Mouse (Mus musculus) MEL (cell line): ENCODE results near the gene Gm49673. TPM values are rescaled to one million over a fixed set of nuclear protein-coding genes. Genes with fewer than 3 reads are reported as not detected.
"Not testable (repeated sequence)": the region's sequence is repeated elsewhere in the genome, so short reads cannot be mapped to it uniquely, and the experiment has no call there.

Source experiments
- DNase-seq: peaks from one replicate; pipeline ENCODE4 v3.0.0; 2011; ENCODE audit warnings: low read depth, low spot score
- H3K27ac ChIP-seq: 2 replicates; pipeline ENCODE4 v1.5.1; 2012; ENCODE audit warnings: low read depth, mild to moderate bottlenecking, control low read depth, low read length, moderate library complexity; ENCODE audit not compliant: control insufficient read depth
- H3K27me3 ChIP-seq, 2 experiments: fragments of 150-350 bp in 1 of 2; sonication (generic) in 1 of 2; 2 replicates each; pipeline ENCODE4 v1.6.1; 2012; ENCODE audit warnings: low read length in 2 of 2, mild to moderate bottlenecking in 2 of 2, improper control_type of control experiment in 1 of 2, moderate library complexity in 1 of 2; ENCODE audit not compliant: insufficient read depth in 2 of 2, control insufficient read depth in 1 of 2
- H3K36me3 ChIP-seq, 2 experiments: 2 replicates each; pipeline ENCODE4 v1.6.1; 2012 to 2014; ENCODE audit warnings: low read length in 2 of 2, improper control_type of control experiment in 1 of 2, inconsistent platforms in 1 of 2, mild to moderate bottlenecking in 1 of 2; ENCODE audit not compliant: insufficient read depth in 2 of 2, control insufficient read depth in 1 of 2
- H3K4me1 ChIP-seq, 2 experiments: fragments of 150-350 bp in 1 of 2; sonication (generic) in 1 of 2; 2 replicates each; pipeline ENCODE4 v1.6.1; 2012; ENCODE audit warnings: low read length in 2 of 2, improper control_type of control experiment in 1 of 2, mild to moderate bottlenecking in 1 of 2; ENCODE audit not compliant: insufficient read depth in 2 of 2, control insufficient read depth in 1 of 2
- H3K4me3 ChIP-seq, 2 experiments: fragments of 150-350 bp in 1 of 2; sonication (generic) in 1 of 2; 2 replicates each; pipeline ENCODE4 v1.5.1; 2012; ENCODE audit warnings: low read depth in 2 of 2, low read length in 2 of 2, mild to moderate bottlenecking in 2 of 2, moderate library complexity in 2 of 2, control low read depth in 1 of 2, improper control_type of control experiment in 1 of 2; ENCODE audit not compliant: control insufficient read depth in 1 of 2, insufficient read depth in 1 of 2
- H3K79me2 ChIP-seq: 2 replicates; pipeline ENCODE4 v1.6.1; 2012; ENCODE audit warnings: mild to moderate bottlenecking, low read length, moderate library complexity; ENCODE audit not compliant: control insufficient read depth, poor library complexity, insufficient read depth
- H3K9ac ChIP-seq: 2 replicates; pipeline ENCODE4 v1.6.1; 2012; ENCODE audit warnings: low read depth, mild to moderate bottlenecking, control low read depth, low read length, moderate library complexity; ENCODE audit not compliant: control insufficient read depth, poor library complexity, severe bottlenecking
- H3K9me3 ChIP-seq: fragments of 150-350 bp; sonication (generic); replicated peaks from 2 replicates; pipeline ENCODE4 v1.6.1; 2012; ENCODE audit warnings: mild to moderate bottlenecking, low read length, improper control_type of control experiment, moderate library complexity; ENCODE audit not compliant: insufficient read depth
- BHLHE40 ChIP-seq: IDR thresholded peaks from 2 replicates; pipeline ENCODE4 v1.6.1; 2012; ENCODE audit warnings: low read depth, mild to moderate bottlenecking, inconsistent platforms, low read length, improper control_type of control experiment, borderline replicate concordance
- CTCF ChIP-seq, 3 experiments: IDR thresholded peaks in 2 of 3; conservative IDR thresholded peaks in 1 of 3; 2 replicates each; pipeline ENCODE4 v1.5.1; 2011 to 2012; ENCODE audit warnings: low read length in 3 of 3, low read depth in 2 of 3, mild to moderate bottlenecking in 2 of 3, improper control_type of control experiment in 1 of 3, inconsistent platforms in 1 of 3, mixed read lengths in 1 of 3, moderate library complexity in 1 of 3; ENCODE audit not compliant: control insufficient read depth in 1 of 3, insufficient read depth in 1 of 3, poor library complexity in 1 of 3, severe bottlenecking in 1 of 3
- E2F4 ChIP-seq: IDR thresholded peaks from 2 replicates; pipeline ENCODE4 v1.6.1; 2011; ENCODE audit warnings: low read depth, low read length, improper control_type of control experiment, borderline replicate concordance
- ETS1 ChIP-seq: IDR thresholded peaks from 2 replicates; pipeline ENCODE4 v1.6.1; 2012; ENCODE audit warnings: low read depth, mild to moderate bottlenecking, inconsistent platforms, low read length, improper control_type of control experiment, moderate library complexity
- POLR2AphosphoS5 ChIP-seq: IDR thresholded peaks from 2 replicates; pipeline ENCODE4 v1.6.1; 2012; ENCODE audit warnings: low read depth, borderline replicate concordance, mild to moderate bottlenecking, inconsistent platforms, low read length, moderate library complexity, mixed read lengths
- SIN3A ChIP-seq: IDR thresholded peaks from 2 replicates; pipeline ENCODE4 v1.6.1; 2012; ENCODE audit warnings: low read length, improper control_type of control experiment, inconsistent platforms
- SMC3 ChIP-seq: IDR thresholded peaks from 2 replicates; pipeline ENCODE4 v1.6.1; 2011; ENCODE audit warnings: low read depth, low read length, improper control_type of control experiment
- TAL1 ChIP-seq: IDR thresholded peaks from 2 replicates; pipeline ENCODE4 v1.6.1; 2012; ENCODE audit warnings: mild to moderate bottlenecking, inconsistent platforms, low read length, moderate library complexity, mixed read lengths
- USF1 ChIP-seq: IDR thresholded peaks from 2 replicates; pipeline ENCODE4 v1.6.1; 2014; ENCODE audit warnings: low read depth, mild to moderate bottlenecking, inconsistent platforms, low read length, improper control_type of control experiment, moderate library complexity
- USF2 ChIP-seq, 2 experiments: IDR thresholded peaks; 2 replicates each; pipeline ENCODE4 v1.6.1; 2011 to 2012; ENCODE audit warnings: improper control_type of control experiment in 2 of 2, low read length in 2 of 2, borderline replicate concordance in 1 of 2, inconsistent platforms in 1 of 2, low read depth in 1 of 2, mild to moderate bottlenecking in 1 of 2; ENCODE audit not compliant: insufficient read depth in 1 of 2
- ZMIZ1 ChIP-seq: IDR thresholded peaks from 2 replicates; pipeline ENCODE4 v1.6.1; 2012; ENCODE audit warnings: low read depth, mild to moderate bottlenecking, inconsistent platforms, low read length, improper control_type of control experiment, moderate library complexity
- polyA plus RNA-seq, 2 experiments: library from polyadenylated mRNA; stranded (reverse) in 1 of 2; unstranded in 1 of 2; fragments of >175 nt in 1 of 2; fragments of >200 nt in 1 of 2; gene quantifications; 2 replicates each; pipeline versions ENCODE4 v1.2.1 to v1.2.4; 2012; ENCODE audit warnings: low replicate concordance in 2 of 2, low read depth in 1 of 2; ENCODE audit not compliant: insufficient read length in 2 of 2, insufficient read depth in 1 of 2, missing spikeins in 1 of 2
- total RNA-seq: library from RNA; depleted of rRNA; stranded (reverse); fragments of 300-350 nt; gene quantifications from 2 replicates; pipeline ENCODE4 v1.2.3, GENCODE M21; 2012

Gene Gm49673
- total and polyA plus RNA-seq, 3 experiments: not detected

- no peak for DNase-seq
- H3K4me1 ChIP-seq: no peaks in the 10 kb centered on the region
- no peaks in the 10 kb centered on the region for H3K9me3 ChIP-seq
- TF ChIP-seq ETS1 (no peak), CTCF (IDR thresholded peaks at IDR 0.05 in 2 of 3, conservative IDR thresholded peaks at IDR 0.05 in 1 of 3; ENCODE audit: control insufficient read depth in 1 of 3, insufficient read depth in 1 of 3, low read depth in 2 of 3, low read length in 3 of 3, poor library complexity in 1 of 3, severe bottlenecking in 1 of 3) (no peak), TAL1 (no peak), SMC3 (no peak), ZMIZ1 (no peak), E2F4 (no peak), POLR2AphosphoS5 (no peak)
- peaks cover 0 to 47% of the 10 kb centered on the region in 2 experiments; a peak in 3 of 4 replicates for H3K36me3 ChIP-seq
- peaks cover 13% of the 10 kb centered on the region for H3K79me2 ChIP-seq
- no peak overlapping the region for H3K4me3 ChIP-seq
- H3K27ac ChIP-seq: no peak overlapping the region
- no peaks in the 10 kb centered on the region for H3K27me3 ChIP-seq
- no peak overlapping the region for H3K9ac ChIP-seq
Measured at GRCm38 (mm10) chr17:8170331-8170730, 22.7 kb upstream of the Gm49673 start.

DNA sequence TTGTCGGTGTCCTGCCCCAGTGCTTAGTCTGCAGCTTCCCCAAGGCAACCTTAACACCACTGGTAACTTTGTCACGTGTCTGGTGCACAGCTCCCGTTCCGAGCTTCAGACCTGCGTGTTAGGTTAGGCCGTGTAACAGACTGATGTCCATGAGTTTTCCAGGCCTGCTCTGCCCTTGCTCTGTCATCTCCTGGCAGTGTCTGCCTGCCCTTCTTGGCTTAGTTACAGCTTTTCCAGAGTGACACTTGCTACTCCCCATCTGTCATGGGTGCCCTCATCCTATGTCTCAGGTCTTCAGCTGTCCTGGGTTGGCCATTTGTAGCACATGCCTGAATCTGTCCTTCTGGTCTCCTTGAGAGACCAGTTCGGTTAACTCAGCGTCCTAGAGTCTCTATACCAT, 19.8 kb upstream of the Gm49673 start:
- H3K9me3 ChIP-seq, H3K9ac ChIP-seq, H3K4me1 ChIP-seq, DNase-seq, H3K27me3 ChIP-seq, H3K27ac ChIP-seq, H3K4me3 ChIP-seq: not testable (repeated sequence)
- H3K79me2 ChIP-seq: peaks cover 13% of the 10 kb centered on the region
- H3K36me3 ChIP-seq: peaks cover 0 to 27% of the 10 kb centered on the region in 2 experiments

DNA sequence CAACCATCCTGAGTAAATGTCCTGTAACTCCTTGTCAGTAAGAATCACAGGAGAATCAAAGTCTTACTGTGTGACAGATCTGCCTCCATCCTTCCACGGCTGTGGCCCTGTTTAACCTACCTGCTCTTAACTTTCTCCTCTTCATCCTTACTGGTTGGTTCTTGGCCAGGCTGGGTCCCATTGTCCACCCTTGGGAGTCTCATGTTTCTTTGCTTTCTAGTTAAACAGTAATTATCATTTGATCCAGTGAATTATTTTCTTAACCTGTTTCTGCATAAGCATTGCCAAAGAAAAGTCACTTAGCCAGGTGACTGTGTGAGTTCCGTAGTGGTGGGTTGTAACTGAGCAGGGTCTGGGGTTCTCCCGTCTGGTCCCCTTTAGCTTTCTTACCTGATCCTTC, 18.9 kb upstream of the Gm49673 start:
- not testable (repeated sequence) for DNase-seq, H3K9me3 ChIP-seq, H3K27ac ChIP-seq, H3K4me1 ChIP-seq, H3K27me3 ChIP-seq
- Histone ChIP-seq H3K4me3 (peak overlapping the region; percentile 75 to 94), H3K79me2 (peaks cover 13% of the 10 kb centered on the region), H3K9ac (peak overlapping the region; percentile 89; the same call in 1 of the 2 replicates), H3K36me3 (peaks cover 0 to 20% of the 10 kb centered on the region in 2 experiments)

DNA sequence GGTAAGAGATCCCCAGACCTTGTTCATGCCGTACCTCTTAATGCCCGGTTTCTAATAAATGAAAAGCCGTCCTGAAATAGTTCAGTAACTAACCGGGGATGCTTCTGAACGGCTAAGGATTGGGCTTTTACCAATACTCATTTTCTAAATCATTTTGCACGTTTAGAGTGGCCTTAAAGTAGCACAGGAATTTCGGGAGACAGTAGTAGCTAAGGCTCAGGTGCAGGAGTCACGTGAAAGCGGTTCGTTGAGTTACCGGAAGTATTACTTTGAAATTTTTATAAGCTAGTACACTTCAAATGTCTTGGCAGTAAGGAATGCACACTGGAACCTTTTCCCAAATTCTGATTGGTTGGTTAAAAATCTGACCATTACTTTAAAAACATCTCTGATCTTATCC, 18.4 kb upstream of the Gm49673 start:
- not testable (repeated sequence) for H3K4me1 ChIP-seq, H3K27me3 ChIP-seq, H3K9me3 ChIP-seq
- Histone ChIP-seq H3K79me2 (peaks cover 13% of the 10 kb centered on the region), H3K36me3 (peaks cover 0 to 16% of the 10 kb centered on the region in 2 experiments), H3K27ac (peak overlapping the region; percentile 71), H3K4me3 (peak overlapping the region; percentile 75 to 94), H3K9ac (peak overlapping the region; percentile 89)
- peak; percentile 58; the same call in 1 of the 2 replicates for TF ChIP-seq USF1
- TF ChIP-seq BHLHE40: peak; percentile 53; the same call in 1 of the 2 replicates
- TF ChIP-seq SIN3A: peak; percentile 41; the same call in 1 of the 2 replicates
- 0 out of 4 replicates have a peak, but pooled peaks of 1 of the 2 experiments have one; percentile 12 for TF ChIP-seq USF2 (IDR thresholded peaks at IDR 0.05; ENCODE audit: borderline replicate concordance in 1 of 2, insufficient read depth in 1 of 2, low read depth in 1 of 2, low read length in 2 of 2)
- peak; percentile 30 for DNase-seq

GRCm38 (mm10) chr17:8165608-8165945, 18.0 kb upstream of the Gm49673 start:
- H3K9ac ChIP-seq: peak overlapping the region; percentile 89
- not testable (repeated sequence) for H3K4me1 ChIP-seq, H3K27me3 ChIP-seq, H3K9me3 ChIP-seq
- H3K27ac ChIP-seq: peak overlapping the region; percentile 71
- H3K4me3 ChIP-seq: peak overlapping the region; percentile 75 to 94
- DNase-seq: peak; percentile 28
- peaks cover 13% of the 10 kb centered on the region for H3K79me2 ChIP-seq
- H3K36me3 ChIP-seq: peaks cover 0 to 16% of the 10 kb centered on the region in 2 experiments
